Mouse (Mus musculus): Measurements from ENCODE around the gene Cbx7. TPM values are rescaled to one million over a fixed set of nuclear protein-coding genes. Genes with fewer than 3 reads are reported as not detected.

Cbx7 gene
- polyA plus RNA-seq, 1 experiment from 2014 or later, result 4.5 TPM

DNA sequence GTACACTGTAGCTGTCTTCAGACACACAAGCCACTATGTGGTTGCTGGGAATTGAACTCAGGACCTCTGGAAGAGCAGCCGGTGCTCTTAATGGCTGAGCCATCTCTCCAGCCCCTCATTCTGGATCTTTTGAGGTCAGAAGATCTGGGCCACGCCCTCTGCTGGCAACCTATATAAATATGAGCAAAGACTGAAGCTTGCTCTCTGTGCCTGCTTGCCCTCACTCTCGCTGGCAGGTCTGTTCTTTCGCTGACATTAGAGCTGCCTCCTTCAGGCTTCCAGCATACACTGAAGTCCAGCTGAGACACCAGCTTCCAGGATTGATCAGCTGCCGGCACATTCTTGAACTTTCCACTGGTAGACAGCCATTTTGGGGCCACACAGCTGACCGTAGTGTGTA, 23.2 kb downstream of the Cbx7 start:
- Histone ChIP-seq H3K4me1 (ENCODE audit: insufficient read depth, low read depth, low read length) (peaks cover 13% of the 10 kb centered on the region), H3K4me2 (replicated peaks; ENCODE audit: low read depth, low read length) (no peak overlapping the region), H3K27ac (ENCODE audit: low read length) (no peak overlapping the region), H3K4me3 (ENCODE audit: low read depth, low read length) (no peak overlapping the region), H3K36me3 (ENCODE audit: insufficient read depth, low read length) (no peaks in the 10 kb centered on the region), H3K9ac (replicated peaks; ENCODE audit: low read depth) (no peak overlapping the region), H3K9me3 (ENCODE audit: low read length) (no peaks in the 10 kb centered on the region), H3K27me3 (replicated peaks; ENCODE audit: insufficient read depth, low read length) (no peaks in the 10 kb centered on the region)
- no peak for ATAC-seq
- no peak for DNase-seq (ENCODE audit: low spot score)
- TF ChIP-seq EP300 (IDR thresholded peaks at IDR 0.05), result no peak
- TF ChIP-seq CTCF (IDR thresholded peaks at IDR 0.05), result peak; percentile 28
- 57% methylated on average over 6 of the region's 6 CpGs for WGBS

GRCm38 (mm10) chr15:79946790-79947189, 24.1 kb downstream of the Cbx7 start:
- Histone ChIP-seq H3K4me3 (ENCODE audit: low read depth, low read length) (no peak overlapping the region), H3K36me3 (ENCODE audit: insufficient read depth, low read length) (no peaks in the 10 kb centered on the region), H3K27me3 (replicated peaks; ENCODE audit: insufficient read depth, low read length) (no peaks in the 10 kb centered on the region), H3K9me3 (ENCODE audit: low read length) (no peaks in the 10 kb centered on the region), H3K4me2 (replicated peaks; ENCODE audit: low read depth, low read length) (no peak overlapping the region), H3K27ac (ENCODE audit: low read length) (no peak overlapping the region), H3K4me1 (ENCODE audit: insufficient read depth, low read depth, low read length) (peaks cover 6% of the 10 kb centered on the region), H3K9ac (replicated peaks; ENCODE audit: low read depth) (no peak overlapping the region)
- no peak for ATAC-seq
- TF ChIP-seq CTCF (IDR thresholded peaks at IDR 0.05) (peak; percentile 68), EP300 (IDR thresholded peaks at IDR 0.05) (no peak)
- WGBS, result 60% methylated on average over 9 of the region's 9 CpGs
- peak; percentile 46 for DNase-seq (ENCODE audit: low spot score)

- 13% methylated on average over 4 of the region's 4 CpGs for WGBS
- TF ChIP-seq EP300 (IDR thresholded peaks at IDR 0.05), result no peak
- peak; percentile 99 for TF ChIP-seq CTCF (IDR thresholded peaks at IDR 0.05)
- ATAC-seq (peak; percentile 71), DNase-seq (ENCODE audit: low spot score) (peak; percentile 88)
- Histone ChIP-seq H3K4me1 (ENCODE audit: insufficient read depth, low read depth, low read length) (peaks cover under 1% of the 10 kb centered on the region; the same call in 1 of the 2 replicates), H3K9ac (replicated peaks; ENCODE audit: low read depth) (no peak overlapping the region), H3K36me3 (ENCODE audit: insufficient read depth, low read length) (no peaks in the 10 kb centered on the region), H3K4me2 (replicated peaks; ENCODE audit: low read depth, low read length) (no peak overlapping the region), H3K9me3 (ENCODE audit: low read length) (no peaks in the 10 kb centered on the region), H3K4me3 (ENCODE audit: low read depth, low read length) (no peak overlapping the region), H3K27me3 (replicated peaks; ENCODE audit: insufficient read depth, low read length) (no peaks in the 10 kb centered on the region), H3K27ac (ENCODE audit: low read length) (no peak overlapping the region)
Measured at GRCm38 (mm10) chr15:79946022-79946421, 24.9 kb downstream of the Cbx7 start.

GRCm38 (mm10) chr15:79944948-79945347, 26.0 kb downstream of the Cbx7 start:
- Histone ChIP-seq H3K9me3 (ENCODE audit: low read length) (no peaks in the 10 kb centered on the region), H3K4me2 (replicated peaks; ENCODE audit: low read depth, low read length) (no peak overlapping the region), H3K9ac (replicated peaks; ENCODE audit: low read depth) (no peak overlapping the region), H3K27ac (ENCODE audit: low read length) (no peak overlapping the region), H3K4me3 (ENCODE audit: low read depth, low read length) (no peak overlapping the region), H3K4me1 (ENCODE audit: insufficient read depth, low read depth, low read length) (no peaks in the 10 kb centered on the region), H3K36me3 (ENCODE audit: insufficient read depth, low read length) (no peaks in the 10 kb centered on the region), H3K27me3 (replicated peaks; ENCODE audit: insufficient read depth, low read length) (no peaks in the 10 kb centered on the region)
- ATAC-seq, result no peak
- no peak for DNase-seq (ENCODE audit: low spot score)
- WGBS, result 73% methylated on average over 5 of the region's 5 CpGs
- TF ChIP-seq CTCF (IDR thresholded peaks at IDR 0.05) (no peak), EP300 (IDR thresholded peaks at IDR 0.05) (no peak)

DNA sequence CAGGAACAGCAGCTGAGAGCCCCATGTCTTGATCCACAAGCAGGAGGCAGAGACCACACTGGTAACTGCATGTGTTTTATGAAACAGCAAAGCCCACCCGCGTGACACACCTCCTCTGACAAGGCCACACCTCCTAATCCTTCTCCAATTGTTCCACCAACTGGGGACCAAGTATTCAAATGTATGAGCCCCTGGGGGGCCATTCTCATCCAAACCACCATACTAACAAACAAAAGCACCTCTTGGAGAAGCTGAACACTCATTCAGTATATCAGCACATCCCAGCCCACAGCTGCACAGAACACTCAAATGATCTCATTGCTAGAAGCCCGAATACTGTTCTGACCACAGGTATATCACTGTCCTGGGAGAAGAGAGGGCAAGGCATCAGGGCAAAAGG, 27.3 kb downstream of the Cbx7 start:
- Histone ChIP-seq H3K36me3 (ENCODE audit: insufficient read depth, low read length) (no peaks in the 10 kb centered on the region), H3K4me3 (ENCODE audit: low read depth, low read length) (no peak overlapping the region), H3K9ac (replicated peaks; ENCODE audit: low read depth) (no peak overlapping the region), H3K27ac (ENCODE audit: low read length) (no peak overlapping the region), H3K4me1 (ENCODE audit: insufficient read depth, low read depth, low read length) (no peaks in the 10 kb centered on the region), H3K27me3 (replicated peaks; ENCODE audit: insufficient read depth, low read length) (no peaks in the 10 kb centered on the region), H3K9me3 (ENCODE audit: low read length) (no peaks in the 10 kb centered on the region), H3K4me2 (replicated peaks; ENCODE audit: low read depth, low read length) (no peak overlapping the region)
- no peak for DNase-seq (ENCODE audit: low spot score)
- no peak for TF ChIP-seq EP300 (IDR thresholded peaks at IDR 0.05)
- WGBS, result 91% methylated on average over 3 of the region's 3 CpGs
- ATAC-seq, result no peak

DNA sequence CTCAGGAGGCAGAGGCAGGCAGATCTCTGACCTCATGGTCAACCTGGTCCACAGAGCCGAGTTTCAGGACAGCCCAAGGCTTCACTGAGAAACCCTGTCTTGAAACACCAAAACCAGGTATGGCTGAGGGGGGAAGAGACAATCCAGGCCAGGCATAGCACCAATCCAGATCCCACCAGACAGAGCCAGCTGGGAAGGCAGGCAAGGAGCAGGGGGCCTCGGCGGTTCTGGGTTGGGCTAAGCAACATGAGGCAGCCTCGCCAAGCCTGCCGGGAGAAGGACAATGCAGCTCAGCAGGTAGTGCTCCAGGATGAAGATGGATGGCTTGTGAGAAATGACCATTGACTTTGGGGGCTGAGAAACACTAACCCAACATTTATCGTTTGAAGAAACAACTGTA, 28.4 kb downstream of the Cbx7 start:
- TF ChIP-seq EP300 (IDR thresholded peaks at IDR 0.05) (no peak), CTCF (IDR thresholded peaks at IDR 0.05) (no peak)
- 86% methylated on average over 6 of the region's 6 CpGs for WGBS

DNA sequence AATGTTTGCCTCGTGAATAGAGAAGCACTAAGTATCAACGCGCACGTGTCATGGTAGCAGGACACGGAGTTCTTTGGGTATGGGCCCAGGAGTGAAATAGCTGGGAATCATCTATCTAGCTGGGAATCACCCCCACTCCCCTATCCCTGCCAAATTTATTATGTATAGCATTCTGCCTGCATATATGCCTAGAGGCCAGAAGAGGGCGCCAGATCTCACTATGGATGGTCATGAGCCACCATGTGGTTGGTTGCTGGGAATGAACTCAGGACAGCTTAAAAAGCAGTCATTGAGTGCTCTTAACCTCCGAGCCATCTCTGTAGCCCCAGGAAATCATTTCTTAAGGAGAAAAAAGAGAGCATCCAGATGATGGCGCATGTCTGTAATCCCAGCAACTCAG, 30.0 kb downstream of the Cbx7 start:
- H3K27me3 ChIP-seq (replicated peaks; ENCODE audit: insufficient read depth, low read length), result no peaks in the 10 kb centered on the region
- no peak overlapping the region for H3K4me3 ChIP-seq (ENCODE audit: low read depth, low read length)
- H3K9me3 ChIP-seq (ENCODE audit: low read length), result no peaks in the 10 kb centered on the region
- ATAC-seq (peak; percentile 41; the same call in 1 of the 2 replicates), DNase-seq (ENCODE audit: low spot score) (peak; percentile 74)
- 22% methylated on average over 8 of the region's 8 CpGs for WGBS
- no peak overlapping the region for H3K9ac ChIP-seq (replicated peaks; ENCODE audit: low read depth)
- 0 out of 2 replicates have a peak, but pooled peaks have one; percentile 24 for TF ChIP-seq EP300 (IDR thresholded peaks at IDR 0.05)
- peak; percentile 96 for TF ChIP-seq CTCF (IDR thresholded peaks at IDR 0.05)
- no peaks in the 10 kb centered on the region for H3K4me1 ChIP-seq (ENCODE audit: insufficient read depth, low read depth, low read length)
- H3K27ac ChIP-seq (ENCODE audit: low read length), result no peak overlapping the region
- H3K36me3 ChIP-seq (ENCODE audit: insufficient read depth, low read length), result no peaks in the 10 kb centered on the region
- H3K4me2 ChIP-seq (replicated peaks; ENCODE audit: low read depth, low read length), result no peak overlapping the region

More for the DNA sequence above, 28.4 kb downstream of the Cbx7 start:
- H3K27me3 ChIP-seq (replicated peaks; ENCODE audit: insufficient read depth, low read length), result no peaks in the 10 kb centered on the region
- no peak for ATAC-seq
- H3K9ac ChIP-seq (replicated peaks; ENCODE audit: low read depth), result no peak overlapping the region
- H3K36me3 ChIP-seq (ENCODE audit: insufficient read depth, low read length), result no peaks in the 10 kb centered on the region
- no peaks in the 10 kb centered on the region for H3K9me3 ChIP-seq (ENCODE audit: low read length)
- DNase-seq (ENCODE audit: low spot score), result no peak
- no peak overlapping the region for H3K4me3 ChIP-seq (ENCODE audit: low read depth, low read length)
- H3K4me1 ChIP-seq (ENCODE audit: insufficient read depth, low read depth, low read length), result no peaks in the 10 kb centered on the region
- H3K27ac ChIP-seq (ENCODE audit: low read length), result no peak overlapping the region
- H3K4me2 ChIP-seq (replicated peaks; ENCODE audit: low read depth, low read length), result no peak overlapping the region

Measured in lung, postnatal 0 days (tissue).